Mouse (Mus musculus) stomach, embryonic 16.5 days (tissue): Measurements from ENCODE around the gene Blm. TPM values are rescaled to one million over a fixed set of nuclear protein-coding genes. Genes with fewer than 3 reads are reported as not detected.

Source experiments
- ATAC-seq: fragments of 200-750 bp; cut with Nextera tagmentation; 2 replicates; pipeline ENCODE4 v1.8.0; 2017; ENCODE audit warnings: moderate number of reproducible peaks, moderate TSS enrichment; ENCODE audit not compliant: insufficient read depth, low FRiP score
- H3K27ac ChIP-seq: fragments of 300-500 bp; sonication (generic); 2 replicates; pipeline ENCODE4 v1.5.1; 2014; ENCODE audit warnings: low read length
- H3K27me3 ChIP-seq: fragments of 300-500 bp; sonication (generic); 2 replicates; pipeline ENCODE4 v1.6.1; 2014; ENCODE audit warnings: low read length, control low read depth, mixed read lengths; ENCODE audit not compliant: control insufficient read depth, insufficient read depth
- H3K36me3 ChIP-seq: fragments of 300-500 bp; sonication (generic); 2 replicates; pipeline ENCODE4 v1.6.1; 2014; ENCODE audit warnings: low read length; ENCODE audit not compliant: control insufficient read depth, insufficient read depth
- H3K4me1 ChIP-seq: fragments of 300-500 bp; sonication (generic); 2 replicates; pipeline ENCODE4 v1.6.1; 2014; ENCODE audit warnings: low read length, control low read depth, mixed read lengths; ENCODE audit not compliant: control insufficient read depth, insufficient read depth
- H3K4me2 ChIP-seq: fragments of 300-500 bp; sonication (generic); 2 replicates; pipeline ENCODE4 v1.6.1; 2014; ENCODE audit warnings: low read depth, low read length, mixed read lengths
- H3K4me3 ChIP-seq: fragments of 300-500 bp; sonication (generic); replicated peaks from 2 replicates; pipeline ENCODE4 v1.5.1; 2014; ENCODE audit warnings: mild to moderate bottlenecking, low read length
- H3K9ac ChIP-seq: fragments of 300-500 bp; sonication (generic); 2 replicates; pipeline ENCODE4 v1.6.1; 2014; ENCODE audit warnings: low read length
- H3K9me3 ChIP-seq: fragments of 300-500 bp; sonication (generic); replicated peaks from 2 replicates; pipeline ENCODE4 v1.6.1; 2016; ENCODE audit warnings: low read length, control low read depth; ENCODE audit not compliant: control insufficient read depth
- WGBS: fragments of 180-500 bp; shearing (Covaris S2); extraction: QIAGEN DNeasy Blood & Tissue Kit; methylation state at CpG from one replicate; pipeline ENCODE4 v1.1.7; 2014; 5-methylcytosine and 5-hydroxymethylcytosine counted together
- polyA plus RNA-seq: library from polyadenylated mRNA; unstranded; fragments of >200 nt; fragmentation: Nextera tagmentation; extraction: Ambion mirVana; gene quantifications from 2 replicates; pipeline ENCODE4 v1.2.1, GENCODE M21; 2015

Blm gene
- polyA plus RNA-seq, 1 experiment from 2014 or later, result 13.2 TPM

- Histone ChIP-seq H3K9me3 (no peaks in the 10 kb centered on the region), H3K36me3 (peaks cover 4% of the 10 kb centered on the region; the same call in 1 of the 2 replicates), H3K4me3 (no peak overlapping the region), H3K9ac (no peak overlapping the region), H3K27ac (no peak overlapping the region), H3K4me2 (no peak overlapping the region), H3K4me1 (peaks cover 7% of the 10 kb centered on the region), H3K27me3 (no peaks in the 10 kb centered on the region)
- WGBS, result 71% methylated on average over 4 of the region's 4 CpGs
- ATAC-seq, result no peak
Measured at GRCm38 (mm10) chr7:80450354-80450753, 84.6 kb downstream of the Blm start.

- no peaks in the 10 kb centered on the region for H3K9me3 ChIP-seq
- no peak overlapping the region for H3K9ac ChIP-seq
- H3K36me3 ChIP-seq, result peaks cover 4% of the 10 kb centered on the region; the same call in 1 of the 2 replicates
- H3K27me3 ChIP-seq, result no peaks in the 10 kb centered on the region
- WGBS, result 67% methylated on average over 6 of the region's 6 CpGs
- H3K4me2 ChIP-seq, result no peak overlapping the region
- H3K4me3 ChIP-seq, result no peak overlapping the region
- peaks cover 9% of the 10 kb centered on the region for H3K4me1 ChIP-seq
- no peak for ATAC-seq
- no peak overlapping the region for H3K27ac ChIP-seq
Measured at GRCm38 (mm10) chr7:80449620-80450091, 85.3 kb downstream of the Blm start.

DNA sequence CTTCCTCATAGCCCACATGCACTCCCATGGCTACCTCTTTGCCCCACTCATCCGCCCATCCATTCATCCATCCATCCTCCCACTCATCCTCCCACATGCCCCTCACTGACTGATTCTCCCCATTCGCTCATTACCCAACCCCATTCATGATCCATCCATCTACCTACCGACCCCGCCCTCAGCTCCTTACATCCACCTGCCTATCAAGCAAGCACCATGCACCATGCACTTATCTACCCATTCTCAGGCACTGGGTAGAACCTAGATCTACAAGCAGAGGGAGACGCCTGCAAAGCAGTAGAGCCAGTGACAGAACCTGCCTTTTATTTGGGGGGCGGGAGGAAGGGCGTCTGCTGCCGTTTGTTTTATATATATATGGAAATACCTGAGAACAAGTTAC, 87.6 kb downstream of the Blm start:
- WGBS, result 92% methylated on average over 8 of the region's 8 CpGs
- H3K9ac ChIP-seq, result no peak overlapping the region
- H3K4me3 ChIP-seq, result no peak overlapping the region
- H3K27ac ChIP-seq, result no peak overlapping the region
- H3K4me1 ChIP-seq, result peaks cover 13% of the 10 kb centered on the region
- no peaks in the 10 kb centered on the region for H3K9me3 ChIP-seq
- H3K27me3 ChIP-seq, result no peaks in the 10 kb centered on the region
- no peak overlapping the region for H3K4me2 ChIP-seq
- H3K36me3 ChIP-seq, result no peaks in the 10 kb centered on the region
- no peak for ATAC-seq

DNA sequence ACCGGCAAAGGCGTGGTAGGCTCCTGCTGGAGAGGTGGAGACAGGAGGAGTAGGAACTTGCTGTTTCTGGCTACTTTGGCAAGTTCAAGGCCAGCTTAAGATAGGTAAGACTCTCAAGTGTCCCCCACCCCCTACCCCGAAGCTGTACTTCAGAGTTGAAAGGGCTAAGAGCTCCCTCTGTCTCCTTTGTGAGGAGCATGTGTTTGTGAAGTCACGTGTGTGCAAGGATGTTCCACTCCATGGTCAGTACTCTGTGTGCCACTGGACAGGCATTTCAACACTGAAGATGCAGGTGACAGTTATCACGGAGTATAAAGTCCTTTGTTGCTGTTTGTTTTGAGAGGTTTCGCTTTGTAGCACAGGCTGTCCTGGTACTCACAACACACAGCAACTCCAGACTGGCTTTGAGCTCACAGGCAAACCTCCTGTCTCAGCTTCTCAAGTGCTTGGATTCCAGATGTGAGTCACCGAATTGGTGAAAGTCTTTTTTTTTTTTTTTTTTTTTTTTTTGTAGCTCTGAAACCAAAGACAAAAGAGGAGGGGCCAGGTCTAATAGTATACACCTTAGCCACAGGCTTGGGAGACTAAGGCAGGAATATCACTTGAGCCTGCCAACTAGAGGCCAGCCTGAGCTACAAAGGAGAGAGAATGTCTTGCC, 88.6 kb downstream of the Blm start:
- H3K9me3 ChIP-seq, result no peaks in the 10 kb centered on the region
- peaks cover 13% of the 10 kb centered on the region for H3K4me1 ChIP-seq
- WGBS, result 69% methylated on average over 7 of the region's 7 CpGs
- no peak overlapping the region for H3K4me3 ChIP-seq
- H3K9ac ChIP-seq, result no peak overlapping the region
- H3K36me3 ChIP-seq, result no peaks in the 10 kb centered on the region
- no peak overlapping the region for H3K4me2 ChIP-seq
- H3K27ac ChIP-seq, result no peak overlapping the region
- no peaks in the 10 kb centered on the region for H3K27me3 ChIP-seq
- no peak for ATAC-seq

DNA sequence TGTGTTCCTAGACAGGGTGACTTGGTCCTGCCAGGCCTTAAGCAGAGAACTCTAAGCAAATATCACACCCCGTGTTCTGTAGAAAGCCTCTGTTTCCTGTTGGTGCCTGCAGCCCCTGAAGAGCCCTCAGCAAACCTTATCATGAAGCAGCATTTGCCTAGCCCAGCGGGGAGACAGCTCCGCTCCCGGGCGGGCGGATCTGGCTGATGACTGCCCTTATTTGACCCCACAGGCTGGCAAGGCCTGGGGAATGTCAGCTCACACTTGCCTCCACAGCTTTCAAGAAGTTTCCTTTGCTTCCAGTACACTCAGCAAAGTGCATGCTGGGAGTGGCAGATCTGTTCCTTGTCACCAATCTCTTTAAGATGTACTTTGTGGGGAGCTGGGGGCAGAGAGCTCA, 89.4 kb downstream of the Blm start:
- no peak for ATAC-seq
- H3K27ac ChIP-seq, result no peak overlapping the region
- WGBS, result 22% methylated on average over 6 of the region's 6 CpGs
- H3K9ac ChIP-seq, result 0 out of 2 replicates have a peak overlapping the region, but pooled peaks have one; percentile 12
- H3K36me3 ChIP-seq, result no peaks in the 10 kb centered on the region
- no peak overlapping the region for H3K4me3 ChIP-seq
- no peak overlapping the region for H3K4me2 ChIP-seq
- H3K27me3 ChIP-seq, result no peaks in the 10 kb centered on the region
- H3K4me1 ChIP-seq, result peaks cover 13% of the 10 kb centered on the region
- H3K9me3 ChIP-seq, result no peaks in the 10 kb centered on the region

GRCm38 (mm10) chr7:80444401-80445249, 90.3 kb downstream of the Blm start:
- Histone ChIP-seq H3K9me3 (no peaks in the 10 kb centered on the region), H3K4me1 (peaks cover 13% of the 10 kb centered on the region), H3K4me3 (no peak overlapping the region), H3K4me2 (no peak overlapping the region), H3K27ac (no peak overlapping the region), H3K27me3 (no peaks in the 10 kb centered on the region), H3K9ac (no peak overlapping the region), H3K36me3 (no peaks in the 10 kb centered on the region)
- ATAC-seq, result 0 out of 2 replicates have a peak, but pooled peaks have one; percentile 19
- WGBS, result 66% methylated on average over 17 of the region's 17 CpGs

DNA sequence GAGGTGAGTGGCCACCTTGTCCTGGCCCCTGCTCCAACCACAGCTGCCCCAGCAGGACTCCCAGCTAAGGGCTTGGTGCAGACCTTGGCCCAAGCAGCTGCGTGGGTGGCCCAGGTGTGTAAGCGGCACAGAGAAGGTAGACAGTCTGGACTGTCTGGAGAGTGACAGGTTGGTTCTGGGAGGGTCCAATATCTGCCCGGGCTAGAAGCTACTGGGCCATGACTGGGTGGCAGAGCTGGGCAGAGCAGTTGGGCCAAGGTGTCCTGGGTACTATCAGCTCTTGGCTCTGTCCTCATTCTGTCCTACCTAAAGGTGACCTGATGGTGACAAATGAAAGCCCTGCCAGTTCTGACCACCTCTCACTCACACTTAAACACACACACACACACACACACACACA, 91.8 kb downstream of the Blm start:
- 82% methylated on average over 3 of the region's 3 CpGs for WGBS
- ATAC-seq, result no peak
- no peak overlapping the region for H3K4me3 ChIP-seq
- H3K27ac ChIP-seq, result no peak overlapping the region
- H3K4me2 ChIP-seq, result no peak overlapping the region
- H3K4me1 ChIP-seq, result peaks cover 13% of the 10 kb centered on the region
- H3K9ac ChIP-seq, result no peak overlapping the region
- no peaks in the 10 kb centered on the region for H3K36me3 ChIP-seq
- H3K9me3 ChIP-seq, result no peaks in the 10 kb centered on the region
- no peaks in the 10 kb centered on the region for H3K27me3 ChIP-seq

GRCm38 (mm10) chr7:80441986-80442904, 92.7 kb downstream of the Blm start:
- Histone ChIP-seq H3K4me3 (no peak overlapping the region), H3K27me3 (no peaks in the 10 kb centered on the region), H3K9me3 (no peaks in the 10 kb centered on the region), H3K36me3 (no peaks in the 10 kb centered on the region), H3K4me1 (peaks cover 13% of the 10 kb centered on the region), H3K4me2 (no peak overlapping the region), H3K27ac (no peak overlapping the region), H3K9ac (peak overlapping the region; percentile 43; the same call in 1 of the 2 replicates)
- no peak for ATAC-seq
- WGBS, result 69% methylated on average over 11 of the region's 11 CpGs
